Mouse (Mus musculus) heart, adult 2 months (tissue): ENCODE data around the gene Wfdc15a. TPM values are rescaled to one million over a fixed set of nuclear protein-coding genes. Genes with fewer than 3 reads are reported as not detected.

Experiments
- DNase-seq, 2 experiments: peaks; one replicate each; pipeline ENCODE4 v3.0.0; 2021
- H3K27ac ChIP-seq: fragments of 200-600 bp; 2 replicates; pipeline ENCODE4 v1.8.1; 2022
- H3K27me3 ChIP-seq: fragments of 200-500 bp; 2 replicates; pipeline ENCODE4 v1.6.1; 2012; ENCODE audit warnings: mild to moderate bottlenecking, low read length, inconsistent platforms, mixed read lengths; ENCODE audit not compliant: control insufficient read depth, insufficient read depth
- H3K36me3 ChIP-seq: fragments of 200-500 bp; 2 replicates; pipeline ENCODE4 v1.6.1; 2012; ENCODE audit warnings: low read length, inconsistent platforms; ENCODE audit not compliant: control insufficient read depth, insufficient read depth
- H3K4me1 ChIP-seq: fragments of 200-500 bp; 2 replicates; pipeline ENCODE4 v1.6.1; 2011; ENCODE audit warnings: low read length; ENCODE audit not compliant: control insufficient read depth, insufficient read depth
- H3K4me3 ChIP-seq: fragments of 200-600 bp; 2 replicates; pipeline ENCODE4 v1.8.1; 2022
- H3K79me2 ChIP-seq: fragments of 200-500 bp; replicated peaks from 2 replicates; pipeline ENCODE4 v1.6.1; 2012; ENCODE audit warnings: mild to moderate bottlenecking, inconsistent platforms, low read length, moderate library complexity, mixed read lengths; ENCODE audit not compliant: control insufficient read depth, insufficient read depth
- H3K9ac ChIP-seq: fragments of 200-500 bp; 2 replicates; pipeline ENCODE4 v1.6.1; 2012; ENCODE audit warnings: low read depth, mild to moderate bottlenecking, control low read depth, inconsistent platforms, low read length, mixed read lengths
- CTCF ChIP-seq: fragments of 200-600 bp; IDR thresholded peaks from 2 replicates; pipeline ENCODE4 v1.8.1; 2022; ENCODE audit warnings: antibody characterized with exemption, mild to moderate bottlenecking, moderate library complexity
- EP300 ChIP-seq: fragments of 200-500 bp; IDR thresholded peaks from 2 replicates; pipeline ENCODE4 v1.6.1; 2011; ENCODE audit warnings: low read depth, low read length, control low read depth; ENCODE audit not compliant: insufficient read depth
- POLR2A ChIP-seq: fragments of 200-500 bp; IDR thresholded peaks from 2 replicates; pipeline ENCODE4 v1.6.1; 2011; ENCODE audit warnings: mild to moderate bottlenecking, low read depth, low read length, control low read depth; ENCODE audit not compliant: insufficient read depth
- WGBS: fragments of 180-500 bp; shearing (Covaris S2); methylation state at CpG from one replicate; pipeline ENCODE4 v1.1.7; 2018; 5-methylcytosine and 5-hydroxymethylcytosine counted together
- intact Hi-C: fragments of 180-260 bp; cut with DNase I; formaldehyde crosslinking; loops from one replicate; pipeline ENCODE4 v1.15.1; 2025
- polyA plus RNA-seq: library from polyadenylated mRNA; depleted of rRNA; stranded (reverse); fragments of >200 nt; gene quantifications from 2 replicates; pipeline ENCODE4 v1.2.3, GENCODE M21; 2012
- total RNA-seq, 2 experiments: library from RNA; stranded (reverse); gene quantifications; 2 replicates each; pipeline ENCODE4 v1.2.3; 2021

The Wfdc15a gene
- total and polyA plus RNA-seq, 3 experiments, result not detected

GRCm38 (mm10) chr2:164173394-164173793, 26.5 kb downstream of the Wfdc15a start:
- H3K4me3 ChIP-seq, result no peak overlapping the region
- H3K4me1 ChIP-seq, result no peaks in the 10 kb centered on the region
- H3K79me2 ChIP-seq, result no peaks in the 10 kb centered on the region
- WGBS, result 34% methylated on average over 3 of the region's 3 CpGs
- H3K9ac ChIP-seq, result no peak overlapping the region
- H3K27ac ChIP-seq, result no peak overlapping the region
- TF ChIP-seq CTCF (no peak), EP300 (no peak), POLR2A (no peak)
- H3K36me3 ChIP-seq, result no peaks in the 10 kb centered on the region
- no peak for DNase-seq
- intact Hi-C loops, result loop anchor here (5.0 kb wide), 1 partner anchor 36 kb away; no protein-coding TSS in a partner anchor
- peaks cover 7% of the 10 kb centered on the region for H3K27me3 ChIP-seq

GRCm38 (mm10) chr2:164170902-164171301, 29.0 kb downstream of the Wfdc15a start, which contains the start of gene Kcns1:
TSS of gene Kcns1 (minus strand) at chr2:164171113.
- WGBS, result 2% methylated on average over 29 of the region's 29 CpGs
- Histone ChIP-seq H3K27me3 (peaks cover 16% of the 10 kb centered on the region), H3K9ac (no peak within 1 kb of the TSS), H3K4me3 (no peak within 1 kb of the TSS), H3K79me2 (no peaks in the 10 kb centered on the region), H3K27ac (no peak within 1 kb of the TSS), H3K4me1 (no peaks in the 10 kb centered on the region), H3K36me3 (no peaks in the 10 kb centered on the region)
- intact Hi-C loops, result loop anchor here (5.0 kb wide), 1 partner anchor 34 kb away; no protein-coding TSS in a partner anchor
- DNase-seq, result no peak
- TF ChIP-seq EP300, result no peak
- TF ChIP-seq POLR2A, result no peak
- no peak for TF ChIP-seq CTCF

GRCm38 (mm10) chr2:164170326-164170725, 29.6 kb downstream of the Wfdc15a start:
- WGBS, result 16% methylated on average over 11 of the region's 11 CpGs
- H3K79me2 ChIP-seq, result no peaks in the 10 kb centered on the region
- peaks cover 16% of the 10 kb centered on the region for H3K27me3 ChIP-seq
- DNase-seq, result no peak
- H3K9ac ChIP-seq, result no peak overlapping the region
- no peaks in the 10 kb centered on the region for H3K36me3 ChIP-seq
- H3K4me3 ChIP-seq, result no peak overlapping the region
- H3K4me1 ChIP-seq, result no peaks in the 10 kb centered on the region
- intact Hi-C loops, result loop anchor here (5.0 kb wide), 1 partner anchor 33 kb away; no protein-coding TSS in a partner anchor
- no peak overlapping the region for H3K27ac ChIP-seq
- no peak for TF ChIP-seq POLR2A
- no peak for TF ChIP-seq CTCF
- no peak for TF ChIP-seq EP300

- intact Hi-C loops, result no loop called here
- TF ChIP-seq EP300, result no peak
- no peak for TF ChIP-seq POLR2A
- TF ChIP-seq CTCF, result no peak
- 11% methylated on average over 42 of the region's 42 CpGs for WGBS
- H3K27me3 ChIP-seq, result peaks cover 16% of the 10 kb centered on the region
- no peak overlapping the region for H3K4me3 ChIP-seq
- no peaks in the 10 kb centered on the region for H3K4me1 ChIP-seq
- no peak overlapping the region for H3K9ac ChIP-seq
- DNase-seq, result no peak
- H3K79me2 ChIP-seq, result no peaks in the 10 kb centered on the region
- no peaks in the 10 kb centered on the region for H3K36me3 ChIP-seq
- H3K27ac ChIP-seq, result no peak overlapping the region
Measured at GRCm38 (mm10) chr2:164168571-164168946, 31.4 kb downstream of the Wfdc15a start.

- Histone ChIP-seq H3K4me1 (no peaks in the 10 kb centered on the region), H3K9ac (no peak overlapping the region), H3K27me3 (peaks cover 16% of the 10 kb centered on the region), H3K4me3 (no peak overlapping the region), H3K79me2 (no peaks in the 10 kb centered on the region), H3K36me3 (no peaks in the 10 kb centered on the region), H3K27ac (no peak overlapping the region)
- no peak for TF ChIP-seq POLR2A
- TF ChIP-seq EP300, result no peak
- no peak for TF ChIP-seq CTCF
- DNase-seq, result no peak
- 14% methylated on average over 90 of the region's 90 CpGs for WGBS
- intact Hi-C loops, result no loop called here
Measured at GRCm38 (mm10) chr2:164167752-164168570, 32.0 kb downstream of the Wfdc15a start.

GRCm38 (mm10) chr2:164164941-164165340, 35.0 kb downstream of the Wfdc15a start:
- Histone ChIP-seq H3K27me3 (peaks cover 14% of the 10 kb centered on the region), H3K27ac (no peak overlapping the region), H3K79me2 (no peaks in the 10 kb centered on the region), H3K36me3 (no peaks in the 10 kb centered on the region), H3K4me3 (no peak overlapping the region), H3K4me1 (no peaks in the 10 kb centered on the region), H3K9ac (no peak overlapping the region)
- intact Hi-C loops, result no loop called here
- DNase-seq, result no peak
- no peak for TF ChIP-seq CTCF
- TF ChIP-seq POLR2A, result no peak
- TF ChIP-seq EP300, result no peak
- 86% methylated on average over 5 of the region's 5 CpGs for WGBS
